Mouse (Mus musculus): ENCODE results near the gene Cuedc1.

GRCm38 (mm10) chr11:88198223-88198622, 100.4 kb downstream of the Cuedc1 start:
- TF ChIP-seq CTCF (conservative IDR thresholded peaks at IDR 0.05; ENCODE audit: low read length): no peak
- no peak for TF ChIP-seq POU5F1 (IDR thresholded peaks at IDR 0.05; ENCODE audit: borderline replicate concordance, low read length)

Measured in E14TG2a.4 (cell line).